Mouse (Mus musculus) liver, embryonic 15.5 days (tissue): ENCODE data around the gene Rmnd1. TPM values are rescaled to one million over a fixed set of nuclear protein-coding genes. Genes with fewer than 3 reads are reported as not detected.

ENCODE experiments used
- ATAC-seq: fragments of 200-750 bp; cut with Nextera tagmentation; 2 replicates; pipeline ENCODE4 v1.8.0; 2017; ENCODE audit warnings: moderate number of reproducible peaks, mild to moderate bottlenecking, moderate library complexity; ENCODE audit not compliant: insufficient read depth
- H3K27ac ChIP-seq: fragments of 300-500 bp; sonication (generic); replicated peaks from 2 replicates; pipeline ENCODE4 v1.5.1; 2015; ENCODE audit warnings: mild to moderate bottlenecking, inconsistent platforms
- H3K27me3 ChIP-seq: fragments of 300-500 bp; sonication (generic); 2 replicates; pipeline ENCODE4 v1.6.1; 2015; ENCODE audit warnings: mild to moderate bottlenecking, inconsistent platforms
- H3K36me3 ChIP-seq: fragments of 300-500 bp; sonication (generic); replicated peaks from 2 replicates; pipeline ENCODE4 v1.6.1; 2015; ENCODE audit warnings: moderate library complexity, mild to moderate bottlenecking, inconsistent platforms
- H3K4me1 ChIP-seq: fragments of 300-500 bp; sonication (generic); replicated peaks from 2 replicates; pipeline ENCODE4 v1.6.1; 2015; ENCODE audit warnings: inconsistent platforms
- H3K4me2 ChIP-seq: fragments of 300-500 bp; sonication (generic); 2 replicates; pipeline ENCODE4 v1.6.1; 2015; ENCODE audit warnings: moderate library complexity, mild to moderate bottlenecking, inconsistent platforms
- H3K4me3 ChIP-seq: fragments of 300-500 bp; sonication (generic); replicated peaks from 2 replicates; pipeline ENCODE4 v1.5.1; 2015; ENCODE audit warnings: mild to moderate bottlenecking, inconsistent platforms
- H3K9ac ChIP-seq: fragments of 300-500 bp; sonication (generic); 2 replicates; pipeline ENCODE4 v1.6.1; 2015; ENCODE audit warnings: moderate library complexity, mild to moderate bottlenecking, inconsistent platforms
- H3K9me3 ChIP-seq: fragments of 300-500 bp; sonication (generic); replicated peaks from 2 replicates; pipeline ENCODE4 v1.6.1; 2016; ENCODE audit warnings: inconsistent platforms
- WGBS: fragments of 180-500 bp; shearing (Covaris S2); methylation state at CpG from one replicate; pipeline ENCODE4 v1.1.7; 2015; ENCODE audit warnings: mixed read lengths; ENCODE audit not compliant: insufficient replicate concordance; 5-methylcytosine and 5-hydroxymethylcytosine counted together
- polyA plus RNA-seq: library from polyadenylated mRNA; unstranded; fragments of >200 nt; fragmentation: Nextera tagmentation; extraction: Ambion mirVana; gene quantifications from 2 replicates; pipeline ENCODE4 v1.2.1, GENCODE M21; 2015

The Rmnd1 gene
- polyA plus RNA-seq, 1 experiment from 2014 or later: 17.2 TPM

- no peaks in the 10 kb centered on the region for H3K4me1 ChIP-seq
- no peaks in the 10 kb centered on the region for H3K27me3 ChIP-seq
- no peak overlapping the region for H3K4me3 ChIP-seq
- no peak for ATAC-seq
- H3K4me2 ChIP-seq: no peak overlapping the region
- no peak overlapping the region for H3K9ac ChIP-seq
- 62% methylated on average over 7 of the region's 7 CpGs for WGBS
- H3K27ac ChIP-seq: no peak overlapping the region
- H3K9me3 ChIP-seq: no peaks in the 10 kb centered on the region
- H3K36me3 ChIP-seq: 0 out of 2 replicates have a peak, but pooled peaks cover 10% of the 10 kb centered on the region
Measured at GRCm38 (mm10) chr10:4376461-4376860, 55.7 kb downstream of the Rmnd1 start.

- Histone ChIP-seq H3K9ac (no peak overlapping the region), H3K4me1 (no peaks in the 10 kb centered on the region), H3K36me3 (0 out of 2 replicates have a peak, but pooled peaks cover 10% of the 10 kb centered on the region), H3K27me3 (no peaks in the 10 kb centered on the region), H3K27ac (no peak overlapping the region), H3K9me3 (no peaks in the 10 kb centered on the region), H3K4me2 (no peak overlapping the region), H3K4me3 (no peak overlapping the region)
- WGBS: 74% methylated on average over 7 of the region's 7 CpGs
- no peak for ATAC-seq
Measured at GRCm38 (mm10) chr10:4375267-4375666, 56.9 kb downstream of the Rmnd1 start.

GRCm38 (mm10) chr10:4374734-4375133 is 57.5 kb downstream of the Rmnd1 start:
- H3K4me2 ChIP-seq: no peak overlapping the region
- WGBS: 75% methylated on average over 4 of the region's 4 CpGs
- H3K4me1 ChIP-seq: no peaks in the 10 kb centered on the region
- H3K9me3 ChIP-seq: no peaks in the 10 kb centered on the region
- no peak overlapping the region for H3K4me3 ChIP-seq
- no peak overlapping the region for H3K9ac ChIP-seq
- no peak overlapping the region for H3K27ac ChIP-seq
- 0 out of 2 replicates have a peak, but pooled peaks cover 10% of the 10 kb centered on the region for H3K36me3 ChIP-seq
- no peaks in the 10 kb centered on the region for H3K27me3 ChIP-seq
- ATAC-seq: no peak

GRCm38 (mm10) chr10:4374239-4374638 is 57.9 kb downstream of the Rmnd1 start:
- H3K4me2 ChIP-seq: no peak overlapping the region
- no peak for ATAC-seq
- WGBS: 75% methylated on average over 7 of the region's 7 CpGs
- H3K27ac ChIP-seq: no peak overlapping the region
- H3K9me3 ChIP-seq: no peaks in the 10 kb centered on the region
- no peaks in the 10 kb centered on the region for H3K27me3 ChIP-seq
- H3K9ac ChIP-seq: no peak overlapping the region
- H3K36me3 ChIP-seq: 0 out of 2 replicates have a peak, but pooled peaks cover 10% of the 10 kb centered on the region
- no peaks in the 10 kb centered on the region for H3K4me1 ChIP-seq
- no peak overlapping the region for H3K4me3 ChIP-seq

GRCm38 (mm10) chr10:4373558-4373957 is 58.6 kb downstream of the Rmnd1 start:
- no peak for ATAC-seq
- Histone ChIP-seq H3K9me3 (no peaks in the 10 kb centered on the region), H3K9ac (no peak overlapping the region), H3K27ac (no peak overlapping the region), H3K27me3 (no peaks in the 10 kb centered on the region), H3K4me1 (no peaks in the 10 kb centered on the region), H3K4me2 (no peak overlapping the region), H3K4me3 (no peak overlapping the region), H3K36me3 (peaks cover 16% of the 10 kb centered on the region)
- 76% methylated on average over 4 of the region's 4 CpGs for WGBS

GRCm38 (mm10) chr10:4372011-4372410 is 60.2 kb downstream of the Rmnd1 start:
- Histone ChIP-seq H3K36me3 (peaks cover 25% of the 10 kb centered on the region), H3K4me1 (no peaks in the 10 kb centered on the region), H3K4me3 (no peak overlapping the region), H3K27ac (no peak overlapping the region), H3K27me3 (no peaks in the 10 kb centered on the region), H3K4me2 (no peak overlapping the region), H3K9ac (no peak overlapping the region), H3K9me3 (no peaks in the 10 kb centered on the region)
- ATAC-seq: no peak
- 41% methylated on average over 5 of the region's 5 CpGs for WGBS

- Histone ChIP-seq H3K4me1 (no peaks in the 10 kb centered on the region), H3K36me3 (peaks cover 25% of the 10 kb centered on the region), H3K4me3 (no peak overlapping the region), H3K9me3 (no peaks in the 10 kb centered on the region), H3K27me3 (no peaks in the 10 kb centered on the region), H3K9ac (no peak overlapping the region), H3K27ac (no peak overlapping the region), H3K4me2 (no peak overlapping the region)
- no peak for ATAC-seq
- WGBS: 73% methylated on average over 11 of the region's 11 CpGs
Measured at GRCm38 (mm10) chr10:4370105-4370504, 62.1 kb downstream of the Rmnd1 start.

- no peak overlapping the region for H3K27ac ChIP-seq
- peaks cover 15% of the 10 kb centered on the region for H3K36me3 ChIP-seq
- H3K27me3 ChIP-seq: no peaks in the 10 kb centered on the region
- no peak for ATAC-seq
- H3K4me2 ChIP-seq: no peak overlapping the region
- 65% methylated on average over 3 of the region's 3 CpGs for WGBS
- no peaks in the 10 kb centered on the region for H3K4me1 ChIP-seq
- H3K9ac ChIP-seq: no peak overlapping the region
- H3K9me3 ChIP-seq: no peaks in the 10 kb centered on the region
- no peak overlapping the region for H3K4me3 ChIP-seq
Measured at GRCm38 (mm10) chr10:4364618-4365017, 67.6 kb downstream of the Rmnd1 start.

GRCm38 (mm10) chr10:4357435-4357834 is 74.8 kb downstream of the Rmnd1 start:
- Histone ChIP-seq H3K27ac (no peak overlapping the region), H3K36me3 (0 out of 2 replicates have a peak, but pooled peaks cover 3% of the 10 kb centered on the region), H3K27me3 (no peaks in the 10 kb centered on the region), H3K4me3 (no peak overlapping the region), H3K9me3 (no peaks in the 10 kb centered on the region), H3K9ac (no peak overlapping the region), H3K4me2 (no peak overlapping the region), H3K4me1 (no peaks in the 10 kb centered on the region)
- 71% methylated on average over 10 of the region's 10 CpGs for WGBS
- no peak for ATAC-seq

- Histone ChIP-seq H3K36me3 (0 out of 2 replicates have a peak, but pooled peaks cover 3% of the 10 kb centered on the region), H3K4me2 (no peak overlapping the region), H3K27ac (no peak overlapping the region), H3K4me3 (no peak overlapping the region), H3K9me3 (no peaks in the 10 kb centered on the region), H3K4me1 (no peaks in the 10 kb centered on the region), H3K9ac (no peak overlapping the region), H3K27me3 (no peaks in the 10 kb centered on the region)
- WGBS: 19% methylated on average over 5 of the region's 5 CpGs
- ATAC-seq: no peak
Measured at GRCm38 (mm10) chr10:4356640-4357039, 75.5 kb downstream of the Rmnd1 start.

- H3K4me3 ChIP-seq: no peak overlapping the region
- no peaks in the 10 kb centered on the region for H3K9me3 ChIP-seq
- no peak overlapping the region for H3K4me2 ChIP-seq
- H3K9ac ChIP-seq: no peak overlapping the region
- H3K27me3 ChIP-seq: no peaks in the 10 kb centered on the region
- H3K4me1 ChIP-seq: no peaks in the 10 kb centered on the region
- 0 out of 2 replicates have a peak, but pooled peaks cover 3% of the 10 kb centered on the region for H3K36me3 ChIP-seq
- no peak overlapping the region for H3K27ac ChIP-seq
- 63% methylated on average over 19 of the region's 19 CpGs for WGBS
- no peak for ATAC-seq
Measured at GRCm38 (mm10) chr10:4355882-4356451, 76.2 kb downstream of the Rmnd1 start.
